Mouse (Mus musculus) right cerebral cortex, postnatal 25 days (tissue): Measurements from ENCODE around the gene Gm20388.

Source experiments
- DNase-seq: peaks from one replicate; pipeline ENCODE4 v3.0.0; 2022

Gm20388 gene

DNA sequence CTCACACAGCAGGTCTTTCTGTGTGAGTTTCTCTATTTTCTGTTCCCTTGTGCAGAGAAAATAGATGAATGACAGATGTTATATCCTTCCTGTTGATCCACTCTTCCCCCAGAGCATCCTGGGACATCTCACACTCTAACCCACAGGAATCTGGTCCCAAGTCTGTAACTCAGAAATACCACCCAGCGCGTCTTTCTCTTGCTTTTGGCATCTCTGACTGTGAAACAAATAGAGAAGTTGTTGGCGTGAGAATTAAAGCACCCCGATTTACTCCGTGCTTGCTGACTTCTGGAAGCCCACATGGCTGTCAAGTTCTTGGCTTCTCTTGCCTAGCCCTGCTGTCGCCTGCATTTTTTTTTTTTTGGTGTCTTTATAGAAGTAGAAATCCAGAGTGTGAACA is 2867.1 kb downstream of the Gm20388 start:
- DNase-seq, result no peak

DNA sequence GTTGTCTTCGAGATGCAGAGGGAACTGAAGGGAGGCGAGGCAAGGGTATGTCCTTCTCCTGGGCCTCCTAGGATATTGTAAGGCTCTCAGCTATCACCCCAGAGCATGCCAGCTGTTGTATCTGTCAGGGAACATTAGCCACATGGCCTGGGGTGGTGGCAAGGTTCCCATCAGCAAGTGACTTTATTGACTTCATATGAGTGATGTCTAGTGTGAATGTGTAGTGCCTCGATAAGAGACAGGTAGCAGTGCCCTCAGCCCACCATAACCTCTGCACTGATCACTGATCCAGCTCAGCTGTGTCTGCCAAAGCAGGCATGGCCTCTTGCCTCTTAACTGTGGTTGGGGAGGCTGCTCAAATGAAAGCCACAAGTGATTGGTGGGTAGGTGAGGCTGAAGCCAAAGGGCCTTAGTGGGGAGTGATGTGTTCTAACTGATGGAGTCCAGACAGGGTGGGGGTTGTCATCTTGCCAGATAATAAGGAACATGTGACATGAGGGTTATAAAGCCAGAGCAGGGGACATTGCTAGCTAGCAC is 2868.1 kb downstream of the Gm20388 start:
- DNase-seq, result no peak

DNA sequence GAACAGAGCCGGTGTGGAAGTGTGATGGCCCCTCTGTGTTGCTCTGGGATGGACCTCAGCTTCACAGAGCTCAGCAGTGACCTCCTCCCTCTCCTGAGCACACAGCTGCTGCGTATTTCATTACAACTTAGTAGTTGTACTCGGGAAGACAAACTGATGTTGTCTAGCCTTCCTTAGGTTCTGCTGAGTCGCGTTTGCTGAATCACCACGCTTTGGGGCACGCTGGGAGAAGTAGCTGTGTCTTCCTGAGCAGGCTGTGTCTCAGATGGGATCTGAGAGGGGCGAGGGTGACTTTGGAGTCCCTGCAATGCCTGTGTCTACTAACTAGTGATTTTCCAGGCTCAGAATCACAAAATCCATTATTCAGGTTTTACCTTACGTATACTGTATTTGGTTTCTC is 2868.6 kb downstream of the Gm20388 start:
- no peak for DNase-seq

DNA sequence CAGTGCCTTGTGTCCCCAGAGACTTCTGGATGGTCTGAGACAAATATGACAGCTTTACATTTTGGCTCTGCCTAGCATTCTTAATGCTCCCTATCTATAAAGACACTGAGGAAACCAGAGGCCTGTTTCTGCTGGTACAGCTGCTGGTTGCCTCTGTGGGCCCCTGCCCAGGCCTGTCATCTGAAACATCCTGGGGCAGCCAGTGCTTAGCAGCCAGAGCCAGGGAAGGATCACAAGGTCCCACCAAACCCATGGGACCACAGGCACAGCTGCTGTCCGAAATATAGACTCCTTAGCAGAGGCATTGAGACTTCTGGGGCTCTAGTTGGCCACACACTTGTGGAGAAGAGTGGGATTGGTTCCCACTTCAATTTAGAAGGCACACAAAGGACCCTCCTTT is 2874.1 kb downstream of the Gm20388 start:
- no peak for DNase-seq

DNA sequence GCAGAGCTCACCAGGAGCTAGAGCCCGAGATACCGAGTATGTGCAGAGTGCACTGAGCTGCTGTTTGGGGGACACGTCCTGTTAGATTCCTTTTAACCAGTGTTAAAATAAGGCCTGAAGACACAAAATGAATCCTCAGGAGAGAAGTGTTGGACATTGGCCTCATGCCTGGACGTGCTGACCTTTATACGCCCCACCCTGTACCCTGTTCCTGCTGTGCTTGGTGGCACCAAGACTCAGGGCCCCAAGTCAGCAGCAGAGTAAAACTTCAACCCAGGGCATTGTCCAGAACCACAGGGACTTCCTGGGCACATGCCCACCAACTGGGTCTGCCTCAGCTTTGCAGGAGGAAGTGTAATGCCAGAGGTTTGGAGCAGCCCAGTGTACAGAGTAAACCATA is 2879.2 kb downstream of the Gm20388 start:
- DNase-seq, result no peak

DNA sequence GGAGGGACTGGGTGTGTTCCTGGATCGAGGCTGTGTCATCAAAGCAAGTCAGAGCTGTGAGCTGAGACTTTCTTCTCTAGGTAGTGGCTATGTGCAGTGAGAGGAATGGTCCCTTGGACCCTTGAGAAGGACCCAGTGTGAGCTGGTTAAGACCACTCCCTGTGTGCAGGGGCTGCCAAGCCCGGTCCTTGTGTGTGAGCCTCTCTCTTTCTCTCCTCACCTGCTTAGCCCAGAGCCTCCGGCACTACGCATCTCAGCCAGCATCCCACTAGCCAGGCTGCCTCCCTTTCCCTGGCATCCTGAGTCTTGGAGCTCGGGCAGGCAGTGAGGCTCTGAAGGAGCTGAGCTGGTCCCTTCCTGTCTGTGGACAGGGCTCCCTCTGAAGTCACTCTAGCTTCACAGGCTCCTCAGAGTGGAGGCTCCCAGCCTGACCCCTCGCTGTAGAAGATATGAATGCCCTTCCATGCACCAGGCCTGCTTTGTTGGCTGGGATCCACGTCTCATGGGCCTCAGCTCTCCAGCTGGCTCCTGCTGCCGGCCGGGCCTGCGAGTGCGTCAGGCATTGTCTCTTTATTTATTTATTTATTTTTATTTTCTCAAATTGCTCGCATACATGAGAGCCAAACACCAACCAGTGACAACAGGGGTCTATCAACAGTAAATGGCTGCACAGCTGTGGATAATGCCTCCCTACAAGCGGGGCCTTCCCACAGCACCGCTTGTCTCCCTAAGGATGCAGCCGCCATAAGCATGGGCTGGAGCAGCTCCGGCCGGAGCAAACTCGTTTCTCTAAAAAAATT is 2882.9 kb downstream of the Gm20388 start:
- no peak for DNase-seq

DNA sequence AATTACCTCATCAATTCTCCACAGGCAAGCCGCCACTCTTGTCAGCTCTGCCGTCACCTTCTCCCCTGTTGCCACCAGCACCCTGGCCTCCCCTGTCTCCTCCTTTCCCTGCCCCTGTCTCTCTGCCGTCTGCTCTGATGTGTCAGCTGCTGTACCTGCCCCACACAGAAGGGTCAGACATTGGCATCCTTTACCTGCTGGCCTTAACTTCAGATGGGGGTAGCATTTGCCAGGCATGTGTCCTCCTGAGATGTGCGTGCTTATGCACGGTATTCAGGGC is 2883.5 kb downstream of the Gm20388 start:
- DNase-seq, result no peak

DNA sequence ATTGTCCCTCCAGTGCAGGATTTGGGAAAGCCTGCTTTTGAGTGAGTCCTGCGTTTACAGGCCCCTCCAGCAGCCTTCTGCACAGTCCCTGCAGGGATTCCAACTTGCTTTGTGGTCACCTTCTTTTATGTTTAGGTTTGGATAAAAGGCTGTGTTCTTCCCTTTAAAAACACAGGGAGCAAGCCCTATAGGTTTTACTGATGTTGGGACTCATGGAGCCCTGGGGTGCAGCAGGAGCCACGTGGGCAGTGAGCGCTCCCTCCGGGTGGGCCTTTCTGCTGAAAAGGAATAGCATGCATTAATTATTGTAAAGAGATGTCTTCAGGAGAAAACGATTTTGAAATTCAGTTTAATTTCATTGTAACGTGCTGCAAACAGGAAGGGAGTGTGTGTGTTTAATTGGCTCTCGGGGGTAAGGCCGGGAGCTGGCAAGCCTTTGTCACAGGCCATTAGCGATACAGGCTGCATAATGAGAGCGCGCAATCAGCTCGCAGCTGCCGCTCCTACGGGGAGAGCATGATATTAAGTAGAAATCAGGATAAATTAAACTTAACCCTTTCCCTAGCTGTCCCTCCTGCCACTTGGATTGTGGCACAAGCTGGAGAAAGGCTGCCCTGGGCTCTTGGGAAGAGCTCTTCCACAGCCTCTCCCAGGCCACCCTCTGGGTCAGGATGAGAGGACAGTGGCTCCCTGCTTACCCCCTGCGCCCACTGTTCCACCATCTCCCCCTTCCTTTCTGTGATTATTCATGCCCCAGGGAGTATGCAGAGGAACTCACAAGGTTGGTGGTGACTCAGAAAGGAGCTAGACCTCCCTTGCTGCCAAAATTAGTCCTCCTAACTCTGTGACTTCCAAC is 2893.5 kb downstream of the Gm20388 start:
- no peak for DNase-seq

DNA sequence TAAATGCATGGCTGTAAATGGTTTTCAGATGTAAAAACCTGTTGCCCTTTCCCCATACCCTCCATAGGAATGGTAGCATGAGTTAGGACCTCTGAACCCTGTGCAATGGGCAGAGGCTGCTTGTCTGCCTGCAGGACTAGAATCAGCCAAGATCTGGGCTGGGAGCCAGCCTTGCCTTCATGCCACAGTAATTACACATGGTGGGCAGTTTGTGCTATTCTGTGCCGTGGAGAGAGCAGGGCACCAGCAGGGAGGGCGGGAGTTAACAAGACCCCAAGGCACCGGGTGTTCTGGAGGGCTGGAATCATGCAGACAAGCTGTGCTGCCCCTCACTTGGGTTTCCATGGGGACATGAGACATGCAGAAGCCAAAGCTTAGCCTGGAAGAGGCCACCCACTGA is 2894.7 kb downstream of the Gm20388 start:
- DNase-seq, result peak; percentile 34

DNA sequence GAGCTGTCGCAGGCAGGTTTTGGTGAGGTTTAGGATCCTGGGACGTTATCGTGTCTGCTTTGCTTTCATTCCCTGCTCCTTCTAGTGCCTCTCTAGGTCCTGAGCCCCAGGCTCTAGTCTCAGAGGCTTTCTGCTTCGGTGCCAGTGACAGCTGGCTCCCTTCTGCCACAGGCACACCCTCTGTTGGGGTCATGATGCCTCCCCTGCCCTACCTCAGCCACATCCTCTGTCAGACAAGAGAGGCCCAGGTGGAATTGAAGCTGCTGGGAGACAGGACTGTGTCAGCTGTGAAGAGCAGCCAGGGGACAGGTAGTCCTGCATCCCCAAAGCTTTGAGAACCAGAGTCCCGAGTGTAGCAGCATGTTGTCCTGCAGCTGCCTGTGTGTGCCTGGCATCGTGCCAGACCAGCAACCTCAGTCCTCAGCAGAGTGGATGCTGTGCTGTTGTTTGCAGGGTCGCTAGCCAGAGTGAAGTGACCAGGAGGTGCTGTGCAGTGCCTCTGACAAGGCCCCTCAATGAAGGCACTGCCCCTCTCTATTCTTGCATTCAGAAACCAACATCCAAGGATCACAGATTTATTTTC is 2896.4 kb downstream of the Gm20388 start:
- no peak for DNase-seq

DNA sequence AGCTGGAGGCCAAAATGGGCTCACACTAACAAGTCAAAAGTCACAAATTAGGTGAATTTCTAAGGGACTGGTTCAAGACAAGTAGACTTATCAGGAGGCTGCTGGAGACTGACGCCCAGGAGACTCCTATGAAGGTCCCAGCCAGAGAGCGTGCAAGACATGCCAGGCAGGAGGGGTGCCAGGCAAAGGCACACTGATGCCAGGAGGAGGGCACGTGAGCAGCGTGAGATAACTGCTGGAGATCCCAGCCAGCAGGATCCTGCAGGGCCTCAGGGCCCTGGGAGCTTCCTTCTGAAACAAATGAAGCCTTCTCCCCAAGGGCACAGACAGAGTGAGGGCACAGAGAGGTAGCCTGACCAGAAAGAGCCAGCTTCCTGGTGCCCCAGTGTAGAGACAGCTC is 2897.3 kb downstream of the Gm20388 start:
- no peak for DNase-seq

DNA sequence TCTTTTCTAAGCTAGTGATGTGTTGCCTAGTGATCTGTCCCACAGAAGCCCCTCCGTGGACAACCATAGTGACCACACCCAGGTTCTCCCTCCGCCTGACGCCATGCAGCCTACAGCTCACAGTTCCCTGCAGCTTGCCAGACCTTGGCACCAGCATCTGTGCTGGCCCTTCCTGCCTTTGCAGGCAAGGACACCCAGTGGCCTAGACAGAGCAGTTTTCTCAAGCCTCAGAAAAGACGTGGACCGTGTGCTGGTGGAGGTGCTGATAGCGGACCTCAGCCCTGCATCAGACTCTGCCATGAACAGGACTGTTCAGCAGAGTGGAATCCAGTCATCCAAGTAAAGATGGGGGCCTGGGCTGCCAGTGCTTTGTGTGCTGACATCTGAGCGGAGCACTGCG is 2899.7 kb downstream of the Gm20388 start:
- no peak for DNase-seq

DNA sequence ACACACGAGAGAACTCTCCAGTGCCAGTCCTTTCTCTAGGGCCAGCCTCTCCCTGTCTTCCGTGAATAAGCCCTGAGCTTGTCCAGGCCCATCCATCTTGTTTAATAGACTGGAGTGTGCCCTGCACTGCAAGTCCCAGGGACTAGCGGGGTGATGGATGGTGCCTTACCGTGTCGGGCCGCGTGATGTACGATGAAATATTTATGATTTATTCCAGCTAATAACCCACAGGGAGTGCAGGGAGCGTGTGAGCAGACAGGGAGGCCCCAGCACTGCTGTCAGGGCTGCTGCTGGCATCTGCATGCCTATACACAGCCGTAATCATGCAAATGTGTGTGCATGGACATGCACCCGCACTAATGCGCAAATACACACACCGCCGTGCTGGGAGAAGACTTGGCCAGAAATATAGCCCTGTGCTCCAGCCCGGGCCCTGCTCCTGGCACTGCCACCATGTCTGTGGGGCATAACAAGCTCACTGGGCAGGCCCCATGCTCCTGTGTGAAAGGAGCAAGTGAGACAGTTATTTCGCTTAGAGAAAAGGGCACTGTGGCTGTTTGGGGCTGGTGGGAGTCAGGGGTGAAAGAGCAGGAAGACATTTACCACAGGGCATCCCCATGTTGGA is 2901.3 kb downstream of the Gm20388 start:
- DNase-seq, result no peak

DNA sequence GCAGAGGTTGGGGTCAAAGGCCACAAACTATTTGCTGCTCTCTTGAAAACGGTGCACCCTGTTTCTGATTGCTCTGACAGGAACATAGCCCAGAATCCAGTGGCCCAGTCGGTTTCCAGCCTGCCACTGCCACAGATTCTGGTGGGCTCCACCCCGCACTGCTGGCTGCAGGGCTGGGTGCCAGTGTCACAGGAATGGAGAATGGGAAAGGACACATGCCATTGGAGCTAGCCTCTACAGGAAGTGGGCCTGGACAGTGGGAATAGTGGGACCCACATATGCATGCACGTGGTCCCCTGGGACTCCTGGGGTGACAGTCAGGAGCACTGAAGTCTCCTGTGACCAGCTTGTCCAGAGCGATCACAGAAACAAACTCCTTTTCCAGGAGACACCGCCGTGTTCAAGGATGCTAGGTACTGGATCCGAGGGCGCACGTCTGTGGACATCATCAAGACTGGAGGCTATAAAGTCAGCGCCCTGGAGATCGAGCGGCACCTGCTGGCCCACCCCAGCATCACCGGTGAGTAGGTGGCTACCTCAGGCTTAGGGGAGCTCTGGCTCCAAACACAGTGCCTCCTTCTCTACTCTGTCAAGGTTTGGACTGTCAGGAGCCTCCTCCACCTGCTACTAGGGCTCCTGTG is 2902.1 kb downstream of the Gm20388 start:
- DNase-seq, result no peak

DNA sequence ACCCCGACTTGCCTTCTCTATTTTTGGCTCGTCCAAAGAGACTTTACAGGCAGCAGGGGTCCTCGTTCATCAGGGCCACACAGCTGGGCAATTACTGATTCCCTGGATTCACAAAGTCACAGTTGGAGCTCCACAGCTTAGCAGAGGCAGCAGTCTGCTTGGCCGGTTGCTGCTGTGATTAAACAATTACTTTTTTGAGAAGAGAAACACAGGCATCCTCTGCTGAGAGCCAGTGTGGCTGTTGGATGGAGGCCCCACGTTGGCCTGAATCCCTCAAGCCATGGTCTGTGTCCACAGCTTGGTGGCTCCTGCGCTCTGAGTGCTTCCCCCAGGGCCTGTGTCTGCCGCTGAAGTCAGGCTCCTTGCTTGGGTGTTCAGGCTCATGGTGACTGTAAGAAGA is 2904.0 kb downstream of the Gm20388 start:
- no peak for DNase-seq

DNA sequence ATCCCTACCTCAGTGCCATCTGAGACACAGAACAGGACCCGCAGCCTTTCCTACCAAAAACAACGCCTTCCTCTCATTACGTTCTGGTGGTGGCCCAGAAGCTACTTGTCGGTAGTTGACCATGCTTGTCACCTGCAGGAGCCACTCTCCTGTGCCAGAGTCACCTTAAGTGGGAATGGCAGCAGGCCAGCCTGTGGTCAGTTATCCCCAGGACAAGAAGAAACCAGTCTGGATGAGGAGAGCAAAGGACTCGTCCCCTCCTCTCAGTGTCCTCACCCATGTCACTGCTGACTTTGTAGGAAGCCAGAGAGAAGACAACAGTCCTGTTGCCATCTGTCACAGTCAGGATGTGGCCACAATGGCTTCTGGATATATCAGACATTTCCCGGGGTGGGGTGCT is 2906.3 kb downstream of the Gm20388 start:
- DNase-seq, result no peak

DNA sequence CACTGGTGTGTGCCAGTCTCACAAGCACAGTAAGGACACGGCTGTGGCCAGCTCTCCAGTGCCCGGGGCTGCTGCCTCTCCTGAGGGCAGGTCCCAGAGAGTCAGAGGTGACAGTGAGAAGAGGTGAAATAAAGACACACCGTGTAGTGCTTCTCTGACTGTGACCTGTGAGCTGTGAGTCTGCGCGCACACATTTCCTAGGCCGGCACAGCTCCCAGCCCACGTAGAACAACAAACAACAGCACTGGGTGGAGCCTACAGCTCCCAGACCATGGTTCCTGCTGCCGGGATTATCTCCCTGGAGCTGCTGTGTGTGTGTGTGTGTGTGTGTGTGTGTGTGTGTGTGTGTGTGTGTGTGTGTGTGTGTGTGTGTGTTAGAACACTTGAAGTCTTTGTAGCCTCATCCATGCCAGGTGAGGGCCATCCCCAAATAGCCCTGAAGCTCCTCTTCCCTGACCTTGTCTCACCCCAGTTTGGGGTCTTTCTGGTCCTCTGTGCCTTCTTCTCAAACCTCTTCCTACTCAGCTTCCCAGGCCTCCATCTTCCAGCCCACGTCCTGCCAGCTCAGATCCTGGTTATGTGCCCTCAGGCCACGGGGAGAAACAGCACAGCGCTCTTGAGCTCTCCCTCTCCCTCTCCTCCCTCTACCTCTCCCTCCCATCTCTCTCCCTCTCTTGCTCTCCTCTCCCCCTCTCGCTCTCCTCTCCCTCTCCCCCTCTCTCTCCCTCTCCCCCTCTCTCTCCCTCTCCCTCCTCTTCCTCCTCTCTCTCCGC is 2907.3 kb downstream of the Gm20388 start:
- no peak for DNase-seq

DNA sequence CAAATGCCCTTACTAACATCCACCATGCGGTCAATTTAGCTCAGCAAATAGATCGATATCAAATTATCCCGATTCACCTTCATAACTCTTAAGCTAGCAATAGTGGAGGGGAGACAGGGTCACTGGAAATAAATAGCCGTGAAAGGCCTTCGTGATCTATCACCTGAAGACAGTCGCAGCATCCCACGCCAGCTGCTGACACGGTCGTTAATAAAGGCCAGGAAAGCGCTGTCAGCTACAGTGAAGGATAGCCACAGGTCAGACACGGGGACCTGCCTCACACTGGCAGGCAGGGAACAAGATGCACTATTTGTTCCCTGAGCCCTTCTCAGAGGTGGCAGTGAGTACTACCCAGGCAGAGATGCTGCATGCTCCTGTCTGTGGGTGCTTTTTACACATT is 2909.1 kb downstream of the Gm20388 start:
- no peak for DNase-seq

DNA sequence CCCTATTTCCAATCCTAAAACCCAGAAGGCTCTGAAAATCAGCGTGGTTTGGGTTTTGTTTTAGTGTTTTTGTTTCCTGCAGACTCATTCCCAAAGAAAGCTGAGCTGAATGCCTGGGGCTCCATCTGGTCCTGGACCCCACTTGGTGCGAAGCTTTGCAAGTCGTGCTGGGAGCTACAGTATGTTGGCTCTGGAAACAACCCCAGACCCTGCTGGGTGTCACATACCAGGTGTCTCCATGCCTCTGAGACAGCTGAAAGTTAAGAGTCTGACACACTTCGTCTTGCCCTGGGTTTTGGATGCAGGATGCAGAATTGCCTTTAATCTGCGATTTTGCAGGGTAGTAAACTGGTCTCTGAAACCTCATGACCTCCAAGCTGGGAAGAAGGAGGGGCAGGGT is 2913.9 kb downstream of the Gm20388 start:
- no peak for DNase-seq

DNA sequence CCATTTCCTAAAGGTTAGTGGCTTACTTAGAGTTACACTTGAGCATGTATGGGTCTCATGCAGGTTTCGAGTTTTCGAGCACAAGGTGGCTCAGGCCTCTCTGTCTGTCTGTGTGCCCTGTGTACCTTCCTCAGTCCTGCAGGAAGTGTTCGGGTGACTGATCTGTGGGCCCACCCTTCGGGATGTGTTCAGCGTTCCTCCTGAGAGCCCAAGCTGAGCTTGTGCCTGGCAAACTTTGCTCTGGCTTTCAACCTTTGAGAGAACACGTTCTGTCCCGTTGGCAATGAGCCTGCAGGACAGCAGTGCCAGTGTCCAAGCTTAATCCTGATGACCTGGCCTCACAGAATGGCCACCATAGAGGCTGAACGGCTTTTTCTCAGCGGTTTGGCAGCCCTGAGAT is 2914.3 kb downstream of the Gm20388 start:
- DNase-seq, result no peak

DNA sequence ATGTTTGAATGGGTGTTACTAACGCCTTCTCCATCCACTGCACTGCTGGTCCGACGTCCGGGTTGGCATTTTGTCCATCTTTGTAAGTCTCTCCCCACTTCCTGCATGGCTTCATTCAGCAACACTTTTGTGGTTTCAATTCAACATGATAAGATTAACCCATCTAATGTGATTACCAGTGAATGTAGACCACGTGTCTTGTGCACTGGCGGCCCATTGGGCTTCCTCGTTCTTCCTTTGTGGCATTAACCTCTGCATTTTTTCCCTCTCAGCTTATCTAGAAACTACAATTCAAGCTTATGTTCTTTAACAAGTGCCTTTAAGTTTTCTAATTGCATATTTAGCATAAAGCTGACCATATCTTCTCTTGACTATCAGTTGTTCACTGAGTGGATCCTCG is 2914.8 kb downstream of the Gm20388 start:
- no peak for DNase-seq

DNA sequence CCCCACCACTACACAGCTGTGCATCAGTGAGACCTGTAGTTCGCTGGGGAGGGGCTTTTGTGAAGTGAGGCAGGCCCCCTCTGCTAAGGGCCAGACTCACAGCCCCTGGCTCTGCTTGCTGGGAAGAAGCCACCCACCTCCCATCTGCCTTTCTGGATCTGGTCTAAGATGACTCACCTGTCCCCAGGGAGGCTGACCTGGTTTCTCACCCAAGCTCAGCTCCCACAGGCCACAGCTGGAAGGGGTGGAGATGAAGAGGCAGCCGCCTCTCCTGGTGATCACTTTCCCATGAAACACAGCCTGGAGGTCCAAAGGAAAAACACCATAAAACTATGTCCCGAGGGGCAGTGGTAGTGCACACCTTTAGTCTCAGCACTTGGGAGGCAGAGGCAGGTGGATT is 2918.8 kb downstream of the Gm20388 start:
- no peak for DNase-seq
